Mouse (Mus musculus) liver, postnatal 0 days (tissue): ENCODE measurements at regions not wholly inside any gene's neighbourhood (a gene's known extent, or its start where the extent isn't known, plus 50 kb on each side); places are given as distances from the start of the nearest gene placed in this dataset.

ENCODE experiments used
- CTCF ChIP-seq: sonication (generic); IDR thresholded peaks from 2 replicates; pipeline ENCODE4 v1.5.1; 2016; ENCODE audit warnings: antibody characterized with exemption, low read depth
- EP300 ChIP-seq: IDR thresholded peaks from 2 replicates; pipeline ENCODE4 v1.6.1; 2016; ENCODE audit warnings: antibody characterized with exemption, low read depth, mild to moderate bottlenecking

GRCm38 (mm10) chr13:90212390-90212789 is 123.0 kb upstream of the Xrcc4 start:
- TF ChIP-seq EP300 (no peak), CTCF (no peak)
